In the genomic region with DNA sequence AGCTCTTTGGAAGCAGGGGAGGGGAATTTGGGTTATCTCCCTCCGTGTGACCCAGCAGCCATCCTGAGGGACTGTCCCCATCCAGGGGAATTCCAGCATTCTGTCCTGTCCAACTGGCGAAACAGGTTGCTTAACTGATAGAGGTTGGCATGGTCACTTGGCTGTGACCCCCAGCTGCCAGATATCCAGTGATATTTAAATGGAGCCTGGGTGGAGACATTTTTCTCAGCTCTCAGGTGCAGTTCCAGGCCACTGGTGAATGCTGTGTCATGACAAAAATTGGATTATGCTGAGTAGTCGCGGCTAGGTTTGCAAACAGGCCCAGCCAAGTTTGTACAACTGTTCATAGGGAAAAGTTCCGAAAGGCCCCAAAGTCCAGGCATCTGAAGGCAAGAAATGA, we compare ENCODE assay signal across 14 mouse cellular contexts.
"Had no signal": no experiment of that assay in that cellular context is flagged by ENCODE, and none has a peak within 500 bp of the region (broad histone marks: within the 10 kb centered on the region; RNA-seq: fewer than 3 reads in every experiment).

No protein-coding gene starts in this region.

- H3K9ac ChIP-seq: limb, embryonic 12.5 days; limb, embryonic 15.5 days; liver, embryonic 13.5 days had no signal

- H3K4me3 ChIP-seq: limb, embryonic 12.5 days; limb, embryonic 15.5 days; liver, embryonic 13.5 days had no signal

- H3K27me3 ChIP-seq: limb, embryonic 12.5 days; limb, embryonic 15.5 days; liver, embryonic 13.5 days had no signal

- DNase-seq: kidney, adult 8-10 months; left cerebral cortex, postnatal 4 days; liver, embryonic 13.5 days; lung, adult 2 months; lung, postnatal 14 days; lung, postnatal 4 days; midbrain, embryonic 14.5 days; thymus, adult 18-20 months; thymus, postnatal 36 days had no signal

- H3K4me1 ChIP-seq: limb, embryonic 12.5 days; liver, embryonic 13.5 days had no signal

- H3K4me2 ChIP-seq: limb, embryonic 12.5 days; limb, embryonic 15.5 days; liver, embryonic 13.5 days; midbrain, embryonic 11.5 days had no signal

- ATAC-seq: intestine, embryonic 16.5 days had no signal

- H3K9me3 ChIP-seq: limb, embryonic 12.5 days; limb, embryonic 15.5 days; liver, embryonic 13.5 days had no signal

- H3K27ac ChIP-seq: kidney, postnatal 0 days; limb, embryonic 12.5 days; limb, embryonic 15.5 days; liver, embryonic 13.5 days had no signal

- H3K36me3 ChIP-seq: limb, embryonic 12.5 days; limb, embryonic 15.5 days; liver, embryonic 13.5 days had no signal
